Mouse (Mus musculus): ENCODE data around the gene Pik3c2a. TPM values are rescaled to one million over a fixed set of nuclear protein-coding genes. Genes with fewer than 3 reads are reported as not detected.
A peak's percentile ranks its signal among the peaks of the same experiment; 100 is the strongest.

The Pik3c2a gene
- polyA plus RNA-seq, 1 experiment from 2014 or later = 35.3 TPM

DNA sequence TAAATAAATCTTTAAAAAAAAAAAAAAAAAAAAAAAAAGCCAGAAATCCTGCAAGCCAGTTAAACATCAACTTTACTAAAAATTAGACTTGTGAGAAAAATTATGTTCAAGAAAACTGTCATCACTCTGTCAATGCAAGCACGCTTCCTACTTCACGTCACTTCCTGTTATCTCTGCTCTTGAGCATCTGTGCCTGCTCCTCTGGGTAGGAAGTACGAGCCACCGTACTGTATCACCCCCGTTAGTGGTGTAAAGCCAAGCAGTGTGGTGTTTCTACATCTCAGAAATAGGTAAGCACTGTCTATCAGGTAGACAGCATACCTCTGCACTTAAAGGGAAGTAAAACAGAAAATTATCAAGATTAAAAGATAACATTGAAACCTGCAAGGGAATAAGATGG is 115.3 kb downstream of the Pik3c2a start:
- WGBS = 93% methylated on average over 5 of the region's 5 CpGs
- H3K4me1 ChIP-seq (ENCODE audit: control insufficient read depth, insufficient read depth, low read length) = 0 out of 2 replicates have a peak, but pooled peaks cover 2% of the 10 kb centered on the region
- peaks cover 13% of the 10 kb centered on the region for H3K36me3 ChIP-seq (ENCODE audit: control insufficient read depth, insufficient read depth, low read length)
- H3K27ac ChIP-seq (replicated peaks; ENCODE audit: low read depth, low read length) = no peak overlapping the region
- H3K4me3 ChIP-seq (ENCODE audit: low read depth, low read length) = no peak overlapping the region
- no peak overlapping the region for H3K9ac ChIP-seq (ENCODE audit: low read length)
- DNase-seq (ENCODE audit: low spot score) (no peak), ATAC-seq (ENCODE audit: insufficient number of reproducible peaks, low FRiP score, low TSS enrichment, low read depth) (no peak)
- no peak overlapping the region for H3K4me2 ChIP-seq (ENCODE audit: low read depth, severe bottlenecking)
- no peaks in the 10 kb centered on the region for H3K9me3 ChIP-seq (ENCODE audit: control insufficient read depth, low read length)
- H3K27me3 ChIP-seq (ENCODE audit: control insufficient read depth, insufficient read depth, low read length) = no peaks in the 10 kb centered on the region

DNA sequence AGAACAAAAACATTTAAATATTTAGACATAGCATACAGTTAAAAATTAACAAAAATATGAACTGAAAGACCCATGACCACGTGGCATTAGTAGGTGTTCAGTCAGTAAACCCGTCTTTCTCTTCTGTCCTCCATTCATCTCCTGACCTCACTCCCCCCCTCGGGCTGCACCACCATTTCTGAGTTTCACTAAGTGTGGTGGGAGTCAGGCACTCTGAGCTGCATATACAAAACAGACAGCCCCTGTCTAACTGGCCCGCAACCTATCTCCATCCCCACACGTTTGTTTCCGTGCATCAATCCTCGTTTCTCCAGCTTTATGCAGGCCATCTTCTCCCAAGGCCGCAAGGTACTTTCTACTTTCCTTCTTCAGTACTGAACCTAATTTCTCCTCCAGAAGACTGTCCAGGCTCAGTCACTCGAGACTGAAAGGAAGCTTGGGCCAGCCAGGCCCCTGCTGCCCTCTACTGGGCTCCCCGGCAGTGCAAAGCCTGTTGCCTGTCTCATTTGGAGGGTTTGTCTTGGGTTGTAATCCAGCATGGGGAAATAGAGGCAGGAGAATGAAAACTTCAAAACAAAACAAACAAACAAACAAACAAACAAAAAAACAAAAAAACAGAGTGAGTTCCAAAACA is 119.8 kb downstream of the Pik3c2a start:
- Histone ChIP-seq H3K4me1 (ENCODE audit: control insufficient read depth, insufficient read depth, low read length) (no peaks in the 10 kb centered on the region), H3K9me3 (ENCODE audit: control insufficient read depth, low read length) (no peaks in the 10 kb centered on the region), H3K9ac (ENCODE audit: low read length) (no peak overlapping the region), H3K36me3 (ENCODE audit: control insufficient read depth, insufficient read depth, low read length) (no peaks in the 10 kb centered on the region), H3K4me2 (ENCODE audit: low read depth, severe bottlenecking) (no peak overlapping the region), H3K4me3 (ENCODE audit: low read depth, low read length) (no peak overlapping the region), H3K27ac (replicated peaks; ENCODE audit: low read depth, low read length) (no peak overlapping the region), H3K27me3 (ENCODE audit: control insufficient read depth, insufficient read depth, low read length) (no peaks in the 10 kb centered on the region)
- 35% methylated on average over 10 of the region's 10 CpGs for WGBS
- ATAC-seq (ENCODE audit: insufficient number of reproducible peaks, low FRiP score, low TSS enrichment, low read depth) = no peak
- peak; percentile 80 for DNase-seq (ENCODE audit: low spot score)

DNA sequence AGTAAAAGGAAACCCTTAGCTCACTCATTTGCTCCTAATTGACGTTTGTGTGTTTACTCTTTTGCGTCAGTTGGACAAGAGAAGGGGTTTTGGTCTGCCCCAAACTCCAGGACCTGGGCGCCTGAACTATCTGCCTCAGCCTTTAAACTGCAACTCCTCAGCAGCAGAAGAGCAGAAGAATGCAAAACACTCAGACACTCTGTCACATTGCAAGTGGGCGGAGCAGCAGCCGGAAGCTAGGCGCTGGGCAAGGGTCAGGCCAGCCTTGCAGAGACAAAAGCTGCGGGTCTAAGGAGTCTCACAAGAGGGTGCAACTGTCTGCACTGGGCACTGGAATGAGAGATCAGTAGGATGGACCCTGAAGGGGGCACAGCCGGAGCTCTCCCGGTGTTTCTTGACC is 133.8 kb downstream of the Pik3c2a start:
- no peaks in the 10 kb centered on the region for H3K9me3 ChIP-seq (ENCODE audit: control insufficient read depth, low read length)
- peaks cover 3% of the 10 kb centered on the region; the same call in 1 of the 2 replicates for H3K4me1 ChIP-seq (ENCODE audit: control insufficient read depth, insufficient read depth, low read length)
- H3K27me3 ChIP-seq (ENCODE audit: control insufficient read depth, insufficient read depth, low read length) = peaks cover 10% of the 10 kb centered on the region; the same call in 1 of the 2 replicates
- H3K36me3 ChIP-seq (ENCODE audit: control insufficient read depth, insufficient read depth, low read length) = no peaks in the 10 kb centered on the region
- no peak overlapping the region for H3K9ac ChIP-seq (ENCODE audit: low read length)
- no peak overlapping the region for H3K27ac ChIP-seq (replicated peaks; ENCODE audit: low read depth, low read length)
- DNase-seq (ENCODE audit: low spot score) = peak; percentile 49
- H3K4me3 ChIP-seq (ENCODE audit: low read depth, low read length) = no peak overlapping the region
- 17% methylated on average over 9 of the region's 9 CpGs for WGBS
- no peak overlapping the region for H3K4me2 ChIP-seq (ENCODE audit: low read depth, severe bottlenecking)
- ATAC-seq (ENCODE audit: insufficient number of reproducible peaks, low FRiP score, low TSS enrichment, low read depth) = no peak

DNA sequence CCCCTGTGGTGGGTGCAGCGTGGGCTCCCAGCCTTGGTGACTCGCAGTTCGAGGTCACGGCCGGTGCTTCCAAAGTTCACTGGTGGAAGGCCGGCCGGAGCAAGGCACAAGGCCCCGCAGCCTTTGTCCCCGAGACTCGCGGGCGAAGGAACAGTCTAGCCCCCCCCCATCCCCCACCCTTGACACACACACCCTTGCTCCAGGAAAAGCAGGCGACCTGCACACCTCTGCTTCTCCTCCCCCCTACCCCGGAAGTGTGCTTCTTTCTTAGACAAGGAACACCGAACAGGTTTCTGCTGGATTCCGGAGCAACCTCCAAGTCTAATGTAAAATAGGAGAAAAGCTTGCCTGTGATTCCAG is 134.6 kb downstream of the Pik3c2a start:
- Histone ChIP-seq H3K4me3 (ENCODE audit: low read depth, low read length) (peak overlapping the region; percentile 61), H3K36me3 (ENCODE audit: control insufficient read depth, insufficient read depth, low read length) (no peaks in the 10 kb centered on the region), H3K27me3 (ENCODE audit: control insufficient read depth, insufficient read depth, low read length) (peaks cover 10% of the 10 kb centered on the region; the same call in 1 of the 2 replicates), H3K4me1 (ENCODE audit: control insufficient read depth, insufficient read depth, low read length) (peaks cover 3% of the 10 kb centered on the region; the same call in 1 of the 2 replicates), H3K9me3 (ENCODE audit: control insufficient read depth, low read length) (no peaks in the 10 kb centered on the region), H3K9ac (ENCODE audit: low read length) (no peak overlapping the region), H3K4me2 (ENCODE audit: low read depth, severe bottlenecking) (peak overlapping the region; percentile 100), H3K27ac (replicated peaks; ENCODE audit: low read depth, low read length) (no peak overlapping the region)
- ATAC-seq (ENCODE audit: insufficient number of reproducible peaks, low FRiP score, low TSS enrichment, low read depth) (no peak; the same call in none of the 2 replicates), DNase-seq (ENCODE audit: low spot score) (no peak)
- WGBS = 6% methylated on average over 15 of the region's 16 CpGs

DNA sequence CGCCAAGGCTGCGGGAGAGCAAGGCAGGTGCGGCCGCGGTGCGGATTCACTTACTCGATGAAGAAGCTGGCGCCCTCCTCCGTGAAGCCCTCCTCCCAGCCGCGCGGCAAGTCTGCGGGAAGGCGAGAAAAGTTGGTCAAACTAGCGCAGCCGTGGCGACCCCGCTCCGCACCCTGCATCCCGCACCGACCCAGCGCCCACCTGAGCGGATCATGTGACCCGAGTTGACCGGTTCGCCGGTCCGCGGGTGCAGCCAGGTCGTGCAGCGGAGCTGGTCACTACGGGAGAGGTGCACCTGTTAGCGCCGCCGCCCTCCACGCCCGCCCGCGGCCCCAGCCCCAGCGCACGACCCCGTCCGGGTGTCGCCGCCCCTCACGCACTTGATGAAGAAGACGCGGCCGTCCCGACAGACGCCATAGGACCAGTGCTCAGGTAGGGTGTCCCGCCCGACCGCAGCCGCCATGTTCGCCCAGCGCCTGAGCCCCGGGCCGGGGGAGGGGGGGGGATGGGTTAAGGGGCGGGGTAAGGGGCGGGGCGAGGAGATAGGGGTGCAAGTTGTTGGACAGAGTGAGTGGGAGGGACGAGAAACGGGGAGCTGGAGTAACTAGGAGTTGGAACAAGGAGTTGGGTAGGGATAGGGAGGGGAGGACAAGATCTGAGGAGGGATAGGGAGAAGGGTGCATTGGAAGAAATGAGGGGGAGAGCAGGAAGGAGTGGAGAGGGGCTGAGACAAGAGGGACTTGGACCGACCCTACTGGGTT is 135.2 kb downstream of the Pik3c2a start, which contains the start of gene Plekha7:
TSS of gene Plekha7 (minus strand) at position 506 of the 761 bp plus-strand sequence.
- no peak within 1 kb of the TSS for H3K27ac ChIP-seq (replicated peaks; ENCODE audit: low read depth, low read length)
- WGBS = under 1% methylated on average over 64 of the region's 65 CpGs

DNA sequence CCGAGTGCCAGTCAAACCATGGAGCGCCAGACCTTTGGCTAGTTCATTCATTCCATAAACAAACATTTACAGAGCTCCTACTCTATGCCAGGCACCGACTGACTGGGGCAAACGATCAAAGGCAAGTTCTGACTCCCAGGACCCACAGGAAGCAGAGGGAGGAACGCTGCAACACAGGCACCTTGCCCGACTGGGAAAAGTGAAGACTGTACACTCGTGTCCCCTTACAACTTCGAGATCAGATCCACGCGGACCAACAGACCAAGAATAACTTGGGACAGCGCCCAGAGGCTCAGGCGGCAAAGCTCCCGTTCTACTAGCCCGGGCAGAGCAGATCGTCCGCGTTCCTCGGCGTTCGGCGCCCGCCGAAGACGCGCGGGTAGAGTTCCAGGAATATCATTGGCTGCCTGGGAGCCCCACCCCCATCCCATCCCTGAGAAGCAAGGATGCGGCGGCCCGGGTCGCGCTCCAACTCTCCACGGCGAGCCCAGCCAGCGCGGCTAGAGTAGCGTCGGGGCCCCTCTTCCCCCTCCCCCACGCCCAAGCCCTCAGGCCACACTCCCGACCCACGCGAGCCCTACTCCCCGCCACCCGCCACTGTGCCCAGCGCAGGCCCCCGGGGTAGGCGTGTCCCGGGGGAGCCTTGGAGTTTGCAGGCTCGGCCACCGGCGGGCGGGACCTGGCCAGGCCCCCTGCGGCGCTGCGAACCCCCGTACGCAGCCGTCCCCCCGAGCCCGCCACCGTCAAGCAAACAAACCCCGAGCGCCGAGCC is 136.0 kb downstream of the Pik3c2a start:
- ATAC-seq (ENCODE audit: insufficient number of reproducible peaks, low FRiP score, low TSS enrichment, low read depth) = peak; percentile 80
- WGBS = under 1% methylated on average over 61 of the region's 63 CpGs
- Histone ChIP-seq H3K9ac (ENCODE audit: low read length) (0 out of 2 replicates have a peak overlapping the region, but pooled peaks have one; percentile 38), H3K27ac (replicated peaks; ENCODE audit: low read depth, low read length) (no peak overlapping the region), H3K27me3 (ENCODE audit: control insufficient read depth, insufficient read depth, low read length) (peaks cover 10% of the 10 kb centered on the region; the same call in 1 of the 2 replicates), H3K4me3 (ENCODE audit: low read depth, low read length) (peak overlapping the region; percentile 61), H3K9me3 (ENCODE audit: control insufficient read depth, low read length) (no peaks in the 10 kb centered on the region), H3K4me2 (ENCODE audit: low read depth, severe bottlenecking) (peak overlapping the region; percentile 100), H3K36me3 (ENCODE audit: control insufficient read depth, insufficient read depth, low read length) (no peaks in the 10 kb centered on the region), H3K4me1 (ENCODE audit: control insufficient read depth, insufficient read depth, low read length) (peaks cover 3% of the 10 kb centered on the region; the same call in 1 of the 2 replicates)
- peak; percentile 82 for DNase-seq (ENCODE audit: low spot score)

More for the DNA sequence above, 135.2 kb downstream of the Pik3c2a start, which contains the start of gene Plekha7:
- peak within 1 kb of the TSS; percentile 61 for H3K4me3 ChIP-seq (ENCODE audit: low read depth, low read length)
- peaks cover 10% of the 10 kb centered on the region; the same call in 1 of the 2 replicates for H3K27me3 ChIP-seq (ENCODE audit: control insufficient read depth, insufficient read depth, low read length)
- H3K9me3 ChIP-seq (ENCODE audit: control insufficient read depth, low read length) = no peaks in the 10 kb centered on the region
- peaks cover 3% of the 10 kb centered on the region; the same call in 1 of the 2 replicates for H3K4me1 ChIP-seq (ENCODE audit: control insufficient read depth, insufficient read depth, low read length)
- H3K9ac ChIP-seq (ENCODE audit: low read length) = 0 out of 2 replicates have a peak within 1 kb of the TSS, but pooled peaks have one; percentile 38
- H3K4me2 ChIP-seq (ENCODE audit: low read depth, severe bottlenecking) = peak within 1 kb of the TSS; percentile 100
- ATAC-seq (ENCODE audit: insufficient number of reproducible peaks, low FRiP score, low TSS enrichment, low read depth) (peak; percentile 77), DNase-seq (ENCODE audit: low spot score) (peak; percentile 77)
- no peaks in the 10 kb centered on the region for H3K36me3 ChIP-seq (ENCODE audit: control insufficient read depth, insufficient read depth, low read length)

DNA sequence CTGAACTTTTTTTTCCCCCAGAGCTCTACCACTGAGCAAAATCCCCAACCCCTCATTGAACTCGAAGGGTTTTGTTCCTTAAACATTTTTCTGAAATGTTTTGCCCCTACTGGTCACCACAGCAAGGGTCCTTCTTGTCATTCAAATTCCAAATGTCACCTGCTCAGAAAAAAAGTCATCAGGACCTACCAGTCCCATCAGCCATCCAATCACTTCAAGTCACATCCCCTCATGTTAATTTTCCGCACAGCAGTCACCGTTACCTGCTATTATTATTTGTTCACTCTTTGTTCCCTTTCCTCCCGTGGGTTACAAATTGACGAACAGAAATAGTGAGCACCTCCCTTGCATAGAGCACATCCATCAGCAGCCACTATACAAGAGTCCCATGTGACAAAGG is 136.6 kb downstream of the Pik3c2a start:
- DNase-seq (ENCODE audit: low spot score) (no peak), ATAC-seq (ENCODE audit: insufficient number of reproducible peaks, low FRiP score, low TSS enrichment, low read depth) (no peak)
- Histone ChIP-seq H3K4me1 (ENCODE audit: control insufficient read depth, insufficient read depth, low read length) (peaks cover 3% of the 10 kb centered on the region; the same call in 1 of the 2 replicates), H3K27me3 (ENCODE audit: control insufficient read depth, insufficient read depth, low read length) (peaks cover 10% of the 10 kb centered on the region; the same call in 1 of the 2 replicates), H3K4me3 (ENCODE audit: low read depth, low read length) (no peak overlapping the region; the same call in 1 of the 2 replicates), H3K36me3 (ENCODE audit: control insufficient read depth, insufficient read depth, low read length) (no peaks in the 10 kb centered on the region), H3K9me3 (ENCODE audit: control insufficient read depth, low read length) (no peaks in the 10 kb centered on the region), H3K4me2 (ENCODE audit: low read depth, severe bottlenecking) (peak overlapping the region; percentile 100; the same call in 1 of the 2 replicates), H3K9ac (ENCODE audit: low read length) (no peak overlapping the region), H3K27ac (replicated peaks; ENCODE audit: low read depth, low read length) (no peak overlapping the region)
- 28% methylated on average over 5 of the region's 5 CpGs for WGBS
